Mouse (Mus musculus): ENCODE data around the gene Hmga1b.
"Not testable (repeated sequence)": the region's sequence is repeated elsewhere in the genome, so short reads cannot be mapped to it uniquely, and the experiment has no call there.

The Hmga1b gene

GRCm38 (mm10) chr11:120784064-120784791 lies 21.6 kb downstream of the Hmga1b start, which contains the start of the genes Rfng and Gps1:
Gene Rfng (minus strand): TSS chr11:120784207.
Gene Gps1 (plus strand): TSS chr11:120784272.
- peak; percentile 78 to 81 for DNase-seq (ENCODE audit: low spot score in 2 of 2)

- no peak for DNase-seq (ENCODE audit: low spot score in 2 of 2)
These were observed 22.6 kb downstream of the Hmga1b start for GRCm38 (mm10) chr11:120785145-120785544.

- not testable (repeated sequence) for DNase-seq (ENCODE audit: low spot score in 2 of 2)
These were observed 25.9 kb downstream of the Hmga1b start for GRCm38 (mm10) chr11:120788460-120788859.

DNA sequence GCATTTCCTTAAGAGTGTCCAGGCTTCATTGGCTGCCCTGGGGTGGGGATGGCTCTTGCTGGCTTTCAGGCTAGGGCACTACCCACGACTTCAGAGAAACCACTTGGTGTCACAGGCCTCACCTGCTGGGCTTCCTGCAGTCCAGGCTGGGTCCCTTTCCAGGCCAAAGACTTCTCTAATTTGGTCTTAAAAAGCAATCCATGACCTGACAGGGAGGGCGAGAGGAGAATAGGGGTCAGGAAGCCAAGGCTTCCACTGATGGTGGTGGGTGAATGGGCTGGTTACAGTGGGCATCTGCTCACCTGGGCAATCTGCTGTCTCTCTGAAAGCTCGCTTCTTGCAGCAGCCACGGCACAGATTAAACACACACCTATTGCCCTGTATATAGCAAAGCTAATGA lies 26.8 kb downstream of the Hmga1b start:
- DNase-seq (ENCODE audit: low spot score in 2 of 2): no peak

DNA sequence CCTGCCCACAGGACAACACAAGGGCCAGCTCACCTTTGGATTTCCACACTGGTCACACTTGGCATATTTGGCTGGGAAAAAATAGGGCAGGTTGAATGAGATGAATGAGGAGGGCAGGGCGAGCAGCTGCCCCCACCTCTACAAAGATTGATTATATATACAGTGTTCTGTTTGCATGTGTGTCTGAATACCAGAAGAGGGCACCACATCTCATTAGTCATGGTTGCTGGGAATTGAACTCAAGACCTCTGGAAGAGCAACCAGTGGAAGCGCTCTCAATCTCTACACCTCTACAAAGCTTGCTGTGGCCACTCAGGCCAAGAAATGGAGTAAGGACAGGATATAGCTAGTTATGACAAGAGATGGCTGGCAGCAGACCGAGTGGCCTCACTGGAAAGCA lies 27.2 kb downstream of the Hmga1b start:
- no peak for DNase-seq (ENCODE audit: low spot score in 2 of 2)

GRCm38 (mm10) chr11:120792652-120793051 lies 30.1 kb downstream of the Hmga1b start:
- no peak for DNase-seq (ENCODE audit: low spot score in 2 of 2)

DNA sequence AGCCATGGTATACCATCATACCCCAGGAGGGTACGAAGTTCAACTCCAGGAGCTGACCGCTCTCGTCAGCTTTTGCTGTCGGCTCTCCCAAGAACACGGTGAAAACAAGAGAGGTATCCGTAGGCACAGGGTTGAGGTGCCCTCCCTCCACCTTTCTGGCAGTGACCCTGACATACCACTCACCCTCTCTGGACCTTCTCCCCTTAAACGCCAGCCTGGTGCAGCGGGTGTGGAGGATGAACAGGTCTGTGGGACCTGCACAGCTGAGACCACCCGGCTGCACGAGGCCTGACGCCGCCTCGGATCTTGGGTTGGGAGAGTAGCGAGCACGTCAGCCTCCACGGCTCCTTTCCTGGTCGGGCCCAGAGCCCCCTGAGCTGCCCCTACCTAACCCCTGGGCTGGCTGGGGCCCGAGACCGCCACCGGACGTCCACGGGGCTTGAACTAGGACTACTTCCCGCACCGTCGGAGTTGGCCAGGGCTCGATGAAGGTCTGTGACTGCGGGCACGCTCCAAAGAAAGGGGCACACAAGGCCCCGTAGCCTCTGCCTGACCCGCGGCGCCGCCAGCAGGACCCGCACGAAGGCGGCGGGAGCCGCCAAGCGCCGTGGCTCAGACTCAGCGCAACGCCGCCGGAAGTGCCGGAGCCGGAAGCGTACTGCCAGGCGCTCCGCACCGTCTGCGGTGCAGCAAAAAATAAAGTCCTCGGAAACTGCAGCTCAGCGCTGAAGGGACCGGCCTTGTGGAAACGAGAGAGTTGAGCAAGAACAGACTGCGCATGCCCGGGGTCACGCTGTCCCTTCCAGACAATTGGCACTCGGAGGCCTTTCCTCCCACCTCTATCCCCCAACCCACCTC lies 33.4 kb downstream of the Hmga1b start, which contains the start of gene Dus1l:
TSS of gene Dus1l (minus strand) at position 648 of the 858 bp plus-strand sequence.
- DNase-seq (ENCODE audit: low spot score in 2 of 2): peak; percentile 97 to 99

- no peak for DNase-seq (ENCODE audit: low spot score in 2 of 2)
These were observed 34.0 kb downstream of the Hmga1b start for GRCm38 (mm10) chr11:120796614-120796946.

- DNase-seq (ENCODE audit: low spot score in 2 of 2): no peak
These were observed 35.6 kb downstream of the Hmga1b start for GRCm38 (mm10) chr11:120798244-120798643.

DNA sequence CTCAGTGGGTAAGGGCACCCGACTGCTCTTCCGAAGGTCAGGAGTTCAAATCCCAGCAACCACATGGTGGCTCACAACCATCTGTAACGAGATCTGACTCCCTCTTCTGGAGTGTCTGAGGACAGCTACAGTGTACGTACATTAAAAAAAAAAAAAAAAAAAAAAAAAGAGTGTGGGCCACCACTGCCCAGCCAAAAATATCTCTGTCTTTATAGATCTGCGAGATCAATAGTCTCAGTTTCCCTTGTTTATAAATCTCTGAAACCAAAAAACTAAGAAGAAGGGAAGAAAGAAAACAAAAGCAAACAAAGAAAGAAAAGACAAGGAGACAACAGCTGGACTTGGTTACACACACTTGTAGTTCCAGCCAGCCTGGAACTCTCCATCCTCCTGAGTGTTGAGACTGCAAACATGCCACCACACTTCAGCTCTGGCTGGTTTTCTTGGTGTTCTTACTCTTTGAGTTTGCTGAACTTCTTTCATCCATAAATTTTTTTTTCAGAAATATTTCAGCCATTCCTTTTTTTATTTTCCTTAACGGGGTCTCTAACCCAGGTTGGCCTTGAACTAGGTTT lies 36.8 kb downstream of the Hmga1b start:
- no peak for DNase-seq (ENCODE audit: low spot score in 2 of 2)

- DNase-seq (ENCODE audit: low spot score in 2 of 2): peak; percentile 89 to 90
These were observed 37.7 kb downstream of the Hmga1b start for GRCm38 (mm10) chr11:120800061-120800904.

GRCm38 (mm10) chr11:120804274-120804673 lies 41.7 kb downstream of the Hmga1b start:
- no peak for DNase-seq (ENCODE audit: low spot score in 2 of 2)

- DNase-seq (ENCODE audit: low spot score in 2 of 2): no peak
These were observed 42.2 kb downstream of the Hmga1b start for GRCm38 (mm10) chr11:120804769-120805168.

- DNase-seq (ENCODE audit: low spot score in 2 of 2): no peak
These were observed 43.0 kb downstream of the Hmga1b start for GRCm38 (mm10) chr11:120805375-120806298.

GRCm38 (mm10) chr11:120808010-120808409 lies 45.4 kb downstream of the Hmga1b start:
- no peak for DNase-seq (ENCODE audit: low spot score in 2 of 2)

DNA sequence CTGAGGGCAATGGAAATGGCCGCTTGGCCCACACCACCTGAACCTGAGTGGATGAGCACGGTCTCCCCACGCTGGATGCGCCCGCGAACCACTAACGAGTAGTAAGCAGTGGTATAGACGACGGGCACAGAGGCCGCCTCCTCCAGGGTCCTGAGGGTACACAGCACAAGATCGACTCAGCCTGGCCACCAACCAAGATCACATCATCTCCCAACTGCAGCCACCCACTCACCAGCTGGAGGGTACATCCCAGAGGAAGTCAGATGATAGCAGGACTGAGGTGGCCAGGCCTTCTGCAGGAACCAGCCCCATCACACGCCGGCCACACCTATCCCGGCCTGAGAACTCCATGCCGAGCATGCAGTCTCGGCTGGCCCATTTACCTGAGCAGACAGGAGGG lies 49.5 kb downstream of the Hmga1b start:
- DNase-seq (ENCODE audit: low spot score in 2 of 2): peak in 1 of 2 experiments; percentile 30
